Mouse (Mus musculus) thymus, postnatal 10 days (tissue): ENCODE data around the gene Capn15.

ENCODE experiments used
- DNase-seq, 2 experiments: peaks; one replicate each; pipeline ENCODE4 v3.0.0; 2021; ENCODE audit warnings: low spot score in 2 of 2

Gene Capn15

DNA sequence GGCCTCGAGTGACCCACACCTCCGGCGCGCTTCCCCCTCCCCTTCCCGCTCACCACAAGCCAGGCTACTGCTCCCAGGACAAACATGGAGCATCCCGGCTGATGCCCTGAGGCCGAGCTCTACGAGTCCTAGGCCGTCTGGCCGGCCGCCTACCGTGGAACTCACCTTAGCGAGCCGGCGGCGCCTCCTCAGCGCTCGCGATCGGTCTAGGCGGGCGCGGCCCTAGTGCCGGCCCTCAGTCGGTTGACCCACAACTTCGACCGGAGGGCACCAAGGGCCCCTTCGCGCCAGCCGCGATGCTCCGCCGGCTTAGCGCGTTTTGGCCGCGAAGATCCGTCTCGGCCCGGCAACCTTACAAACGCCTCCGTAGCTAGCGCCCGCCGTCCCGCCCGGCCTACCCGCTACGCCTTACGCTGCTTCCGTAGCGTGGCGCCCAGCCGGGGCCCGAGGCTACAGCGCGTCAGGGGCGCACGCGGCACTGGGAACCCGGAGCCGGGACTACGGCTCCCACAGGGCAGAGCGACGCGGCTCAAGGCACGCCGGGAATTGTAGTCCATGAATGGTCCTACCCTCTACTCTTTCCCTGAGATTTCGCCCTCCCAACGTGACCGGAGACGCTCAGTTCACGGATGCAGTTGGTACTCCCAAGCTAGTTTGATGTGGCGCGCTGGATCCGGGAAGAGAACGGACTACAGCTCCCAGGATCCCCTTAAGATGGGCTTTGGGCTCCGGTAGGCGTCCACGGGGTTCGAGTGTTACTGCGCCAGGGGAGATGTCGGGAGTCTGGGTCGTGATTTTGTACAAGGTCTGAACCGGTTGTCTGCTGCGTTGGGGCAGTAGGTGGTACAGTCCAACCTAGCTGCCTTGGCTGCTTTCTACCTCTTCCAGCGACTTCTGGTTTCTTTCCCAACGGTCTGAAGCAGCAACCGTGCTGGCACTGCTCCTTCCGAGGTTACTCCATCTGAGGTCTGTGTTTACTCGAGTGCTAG lies at the start of gene Capn15:
TSS of gene Capn15 (minus strand) at position 491 of the 989 bp plus-strand sequence.
- peak; percentile 83 to 89 for DNase-seq

DNA sequence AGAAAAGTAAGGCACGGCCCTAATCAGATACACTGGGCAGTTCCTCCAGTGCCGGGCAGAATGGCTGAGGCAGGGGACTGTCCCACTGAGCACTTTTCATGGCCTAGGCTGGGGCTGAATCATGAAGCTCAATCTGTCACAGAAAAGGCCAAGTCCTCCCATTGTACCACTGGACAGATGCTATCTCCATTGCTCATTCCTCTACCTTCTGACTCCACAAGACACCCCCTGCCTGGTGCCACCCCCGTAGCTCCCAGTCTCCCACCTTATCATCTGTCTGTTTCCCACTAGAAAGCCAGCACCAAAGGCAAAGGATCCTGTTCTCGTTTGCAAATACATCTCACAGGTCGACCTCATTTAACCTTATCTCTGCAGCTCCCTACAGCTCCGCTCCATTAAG lies 46.4 kb upstream of the Capn15 start:
- no peak for DNase-seq

DNA sequence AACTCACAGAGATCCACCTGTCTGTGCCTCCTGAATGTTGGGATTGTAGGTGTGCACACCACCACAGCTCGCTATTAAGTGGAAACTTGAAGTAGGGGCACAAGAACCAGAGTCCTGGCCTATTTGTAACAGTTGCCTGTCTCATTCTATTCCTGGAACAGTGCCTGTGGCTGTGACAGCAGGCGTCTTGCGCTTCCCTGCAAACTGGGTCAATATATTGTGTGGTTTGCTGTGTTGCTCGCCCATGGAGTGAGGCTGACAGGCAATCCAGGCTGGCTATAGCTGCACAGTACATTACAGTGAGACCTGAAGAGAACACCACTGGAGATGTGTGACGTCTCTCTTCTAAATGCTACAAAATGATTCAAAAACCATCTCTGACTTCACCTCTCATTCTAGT lies 46.0 kb upstream of the Capn15 start:
- DNase-seq, result no peak

DNA sequence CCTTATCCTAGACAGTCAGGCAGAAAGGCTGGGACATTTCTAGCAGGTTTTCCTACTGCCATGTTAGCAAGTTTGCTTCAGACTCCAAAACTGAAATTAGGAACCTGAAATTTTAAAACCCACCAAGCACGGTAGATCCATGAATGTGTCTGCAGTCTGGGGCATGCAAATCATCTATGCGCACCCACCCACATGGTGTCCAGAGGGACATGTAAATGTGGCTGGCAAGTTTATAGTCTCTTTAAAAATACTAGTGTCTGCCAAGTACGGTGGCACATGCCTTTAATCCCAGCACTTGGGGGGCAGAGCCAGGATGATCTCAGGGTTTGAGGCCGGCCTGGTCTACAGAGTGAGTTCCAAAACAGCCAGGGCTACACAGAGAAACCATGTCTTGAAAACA lies 42.7 kb upstream of the Capn15 start:
- no peak for DNase-seq

DNA sequence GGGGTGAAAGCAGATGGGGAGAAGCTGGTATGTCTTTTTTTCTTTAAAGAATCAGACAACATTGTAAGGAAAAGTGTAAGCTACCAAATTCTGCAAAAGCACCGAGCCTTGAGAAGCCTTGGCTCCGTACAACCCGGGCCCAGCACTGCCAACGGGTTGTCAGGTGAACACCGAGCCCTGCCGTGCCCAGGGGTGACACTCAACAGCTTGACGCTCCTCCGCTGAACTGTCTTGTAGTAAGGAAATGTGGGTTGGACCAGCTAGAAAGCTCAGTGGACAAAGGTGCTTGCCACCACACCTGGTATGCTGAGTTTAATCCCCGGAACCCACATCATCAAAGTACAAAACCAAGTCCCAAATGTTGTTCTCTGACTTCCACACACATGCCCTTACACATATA lies 39.1 kb upstream of the Capn15 start:
- no peak for DNase-seq

DNA sequence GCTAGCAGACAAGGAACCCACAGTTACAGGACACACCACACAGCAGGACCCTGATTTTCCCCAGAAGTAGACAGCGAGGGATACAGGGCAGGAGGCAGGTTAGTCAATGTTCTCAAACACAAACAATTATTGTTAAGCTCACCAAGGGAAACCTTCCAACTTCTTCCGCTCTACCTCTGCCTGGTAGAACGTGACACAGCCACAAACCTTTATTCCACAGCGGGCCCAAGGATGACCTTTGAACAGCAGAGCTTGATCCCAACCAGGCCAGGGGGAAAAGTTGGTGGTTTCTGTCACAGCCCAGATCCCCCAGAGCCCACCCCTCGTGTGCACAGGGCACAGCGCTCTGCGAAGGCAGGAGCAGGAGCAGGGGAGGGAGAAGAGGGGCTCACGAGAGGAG lies 38.4 kb upstream of the Capn15 start:
- DNase-seq, result no peak

DNA sequence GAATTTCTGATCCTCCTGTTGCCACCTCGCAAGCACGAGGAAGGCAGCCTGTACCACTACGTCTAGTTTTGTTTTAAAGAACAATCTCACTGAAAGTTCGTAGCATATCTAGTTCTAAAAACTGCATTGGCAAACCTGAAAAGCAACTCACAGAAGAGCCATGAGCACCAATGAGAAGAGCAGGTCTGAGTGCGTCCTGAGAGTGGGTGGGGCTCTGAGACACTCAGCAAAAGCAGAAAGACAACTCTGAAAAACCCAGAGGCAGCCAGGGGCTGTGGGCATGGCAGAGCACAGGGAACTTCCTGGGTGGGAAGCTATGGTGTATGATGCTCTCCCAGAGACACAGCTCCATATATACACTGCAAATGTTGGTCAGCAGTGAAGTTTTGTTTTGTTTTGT lies 37.6 kb upstream of the Capn15 start:
- no peak for DNase-seq

DNA sequence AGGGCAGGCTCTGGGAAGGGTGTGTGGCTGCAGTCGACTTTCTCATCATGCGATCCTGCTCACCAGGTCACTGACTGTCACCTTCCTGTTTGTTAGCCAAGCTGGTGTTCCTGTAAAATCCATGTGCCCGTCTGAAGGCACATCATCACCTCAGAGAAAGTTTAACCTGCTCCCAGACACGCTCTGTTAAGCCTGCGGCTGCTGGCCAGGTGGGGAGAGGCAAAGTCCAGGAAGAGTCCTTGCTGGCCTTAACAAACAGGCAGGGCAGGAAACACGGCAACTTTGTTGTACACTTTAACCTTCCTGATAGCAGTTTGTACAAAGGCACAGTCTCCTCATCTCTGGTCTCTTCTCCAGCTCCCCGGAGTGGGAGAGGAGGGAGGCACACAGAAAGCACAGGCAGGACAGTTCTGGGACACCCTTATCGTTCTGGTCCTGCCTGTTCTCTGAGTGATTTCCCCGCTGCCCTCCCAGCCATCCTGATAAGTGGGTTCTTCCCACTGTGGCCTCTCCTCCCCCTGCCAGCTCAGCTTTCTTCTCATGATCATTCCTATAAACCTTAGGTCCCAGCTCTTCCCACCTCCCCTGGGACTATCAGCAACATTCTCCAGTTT lies 36.2 kb upstream of the Capn15 start:
- DNase-seq, result no peak

DNA sequence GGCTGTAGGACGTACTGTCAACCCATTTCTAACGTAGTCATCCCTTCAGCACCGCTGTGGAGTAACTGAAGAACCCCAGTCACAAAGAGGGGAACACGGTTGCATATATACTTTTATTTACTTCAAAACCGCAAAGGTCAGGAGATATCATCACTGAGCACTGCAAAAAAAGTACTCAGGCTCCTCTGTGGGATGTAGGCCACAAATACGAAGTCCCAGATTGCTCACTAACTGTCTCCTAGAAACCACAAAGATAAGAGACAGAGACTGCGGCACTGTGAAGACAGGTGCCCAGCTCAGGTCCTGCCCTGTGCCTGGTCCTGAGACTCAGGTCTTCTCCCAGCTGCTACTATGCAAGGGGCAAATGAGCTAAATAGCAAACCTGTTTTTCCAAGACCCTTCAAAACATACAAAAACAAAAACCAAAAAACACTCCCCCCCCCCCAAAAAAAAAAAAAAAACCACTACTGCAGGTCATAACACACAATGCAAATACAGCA lies 35.3 kb upstream of the Capn15 start:
- no peak for DNase-seq

DNA sequence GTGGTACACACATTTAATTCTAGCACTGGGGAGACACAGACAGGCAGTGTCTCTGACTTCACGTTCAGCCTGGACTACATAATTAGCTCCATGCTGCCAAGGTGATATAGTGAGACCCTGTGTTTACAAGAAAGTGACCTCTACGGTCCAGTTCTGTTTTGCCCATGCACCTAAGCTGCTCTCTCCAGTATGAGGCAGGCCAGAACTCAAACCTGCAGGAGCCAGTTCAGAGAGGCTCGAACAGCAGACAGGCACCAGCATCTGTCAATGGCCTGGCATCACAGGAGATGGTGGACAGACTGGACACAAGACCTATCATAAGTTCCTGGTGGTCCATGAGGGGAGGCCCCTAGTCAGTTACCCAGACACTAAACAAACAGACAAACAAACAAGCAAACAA lies 32.8 kb upstream of the Capn15 start:
- no peak for DNase-seq

DNA sequence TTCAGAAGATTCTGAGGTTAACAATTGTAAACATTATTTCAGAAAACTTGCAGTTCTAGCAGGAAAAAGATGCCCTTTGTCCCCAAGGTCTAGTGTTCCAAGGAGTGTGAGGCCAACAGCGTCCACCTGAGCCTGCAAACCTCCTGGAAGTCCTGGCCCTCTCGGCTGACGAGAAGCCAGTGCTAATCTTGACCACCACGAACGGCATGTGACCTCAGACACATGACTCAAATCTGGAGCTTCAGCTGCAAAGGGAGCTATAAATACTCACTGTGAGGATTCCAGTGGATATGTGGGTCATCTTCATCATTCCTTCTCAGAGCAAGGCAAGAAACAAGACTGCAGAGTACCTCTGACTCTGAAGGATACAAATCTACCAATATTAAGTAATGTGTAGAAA lies 32.4 kb upstream of the Capn15 start:
- DNase-seq, result no peak

DNA sequence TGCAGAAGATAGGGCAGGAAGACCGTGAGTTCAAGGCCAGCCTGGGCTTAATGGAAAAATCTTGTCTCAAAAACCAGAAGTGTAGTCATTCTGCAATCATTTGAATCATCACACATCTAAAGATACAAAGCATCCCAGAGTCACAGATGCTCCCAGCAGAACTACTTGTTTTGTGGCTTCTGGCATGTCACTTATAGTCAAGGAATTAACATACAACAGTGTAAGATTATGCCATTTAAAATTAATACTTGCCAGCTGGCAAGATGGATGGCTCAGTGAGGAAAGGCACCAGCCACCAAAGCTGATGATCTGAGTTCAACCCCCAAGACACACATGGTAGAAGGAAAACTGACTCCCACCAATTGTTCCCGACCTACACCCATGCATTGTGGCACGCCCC lies 31.4 kb upstream of the Capn15 start:
- DNase-seq, result no peak

DNA sequence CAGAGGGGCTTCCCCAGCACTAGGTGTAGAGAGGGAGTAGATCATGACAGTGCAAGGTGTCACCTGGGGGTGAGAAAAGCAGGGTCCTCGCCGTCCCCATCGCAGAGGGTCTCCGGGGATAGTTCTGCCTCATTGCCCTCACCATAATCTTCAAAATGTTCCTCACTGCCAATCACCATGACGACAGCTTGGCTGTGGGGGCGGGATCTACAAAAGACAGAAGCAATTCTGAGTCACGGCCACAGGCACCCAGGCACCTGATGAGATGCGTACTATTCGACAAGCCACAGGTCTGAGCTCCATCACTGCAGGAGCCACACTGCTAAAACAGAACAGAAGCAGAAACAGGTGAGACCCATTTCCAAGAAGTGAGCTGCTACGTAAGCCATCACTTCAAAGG lies 28.1 kb upstream of the Capn15 start:
- no peak for DNase-seq

DNA sequence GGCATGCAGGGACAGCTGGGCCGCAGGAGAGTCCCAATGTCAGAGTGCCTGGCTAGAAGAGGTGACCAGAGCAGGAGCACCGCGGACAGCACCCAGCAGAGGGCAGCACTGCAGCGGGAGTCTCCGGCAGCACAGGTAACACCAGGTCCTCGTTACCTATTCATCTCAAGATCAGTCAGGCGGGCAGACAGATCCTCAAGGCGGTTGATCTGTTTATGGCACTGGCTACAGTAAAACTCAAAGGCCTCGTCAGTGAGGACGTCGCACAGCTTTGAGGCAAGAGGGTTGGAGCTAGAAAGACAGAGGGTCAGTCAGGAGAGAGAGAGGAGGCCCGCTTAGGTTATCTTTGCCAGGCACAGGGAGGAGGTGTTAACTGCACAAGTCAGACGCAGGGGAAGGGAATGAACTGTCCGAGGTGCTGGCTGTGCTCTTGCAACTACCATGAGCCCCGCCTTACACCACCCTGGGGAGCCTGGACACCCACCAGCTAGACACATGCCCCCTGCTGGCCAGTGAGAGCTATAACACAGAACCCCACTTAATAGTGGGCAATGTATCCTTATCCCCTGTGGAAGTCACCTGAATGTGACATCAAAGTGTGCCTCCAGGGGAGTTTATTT lies 26.4 kb upstream of the Capn15 start:
- DNase-seq, result peak; percentile 43 to 80

DNA sequence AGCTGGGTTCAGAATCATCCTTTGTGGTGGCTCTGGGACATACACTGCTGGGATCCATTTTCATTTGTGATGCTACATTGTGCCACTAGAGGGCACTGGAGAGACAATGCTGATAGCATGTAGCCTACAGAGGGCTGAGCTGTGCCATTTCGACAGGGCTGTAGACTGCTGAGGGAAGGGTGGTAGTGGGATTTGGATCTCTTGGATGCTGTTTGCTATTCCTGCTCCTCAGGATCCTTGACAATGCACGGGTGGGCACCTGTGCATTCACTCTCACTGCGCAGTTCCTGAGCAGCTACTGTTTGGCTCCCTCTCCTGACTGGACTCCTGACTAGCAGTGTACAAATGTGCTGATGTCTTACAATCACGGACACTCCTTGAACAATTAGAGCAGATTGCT lies 23.9 kb upstream of the Capn15 start:
- peak; percentile 55 to 81 for DNase-seq

DNA sequence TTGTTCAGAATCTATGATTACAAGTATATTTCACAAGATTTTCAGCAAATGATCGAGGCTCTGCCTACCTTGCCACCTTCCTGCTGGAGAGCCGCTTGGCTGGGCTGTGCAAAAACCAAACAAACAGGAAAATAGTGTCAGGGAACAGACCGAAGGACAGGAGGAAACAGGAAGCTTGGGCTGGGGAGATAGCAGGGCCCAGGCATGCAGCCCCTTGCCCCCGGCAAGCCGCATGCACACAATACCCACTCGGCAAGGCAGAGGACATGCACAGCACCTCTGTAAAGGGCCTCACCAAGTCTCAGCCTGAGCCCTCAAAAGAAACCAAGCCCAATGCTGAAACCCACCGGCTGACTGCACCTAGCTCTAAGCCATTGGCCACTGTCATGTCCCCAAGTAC lies 23.2 kb upstream of the Capn15 start:
- DNase-seq, result no peak

DNA sequence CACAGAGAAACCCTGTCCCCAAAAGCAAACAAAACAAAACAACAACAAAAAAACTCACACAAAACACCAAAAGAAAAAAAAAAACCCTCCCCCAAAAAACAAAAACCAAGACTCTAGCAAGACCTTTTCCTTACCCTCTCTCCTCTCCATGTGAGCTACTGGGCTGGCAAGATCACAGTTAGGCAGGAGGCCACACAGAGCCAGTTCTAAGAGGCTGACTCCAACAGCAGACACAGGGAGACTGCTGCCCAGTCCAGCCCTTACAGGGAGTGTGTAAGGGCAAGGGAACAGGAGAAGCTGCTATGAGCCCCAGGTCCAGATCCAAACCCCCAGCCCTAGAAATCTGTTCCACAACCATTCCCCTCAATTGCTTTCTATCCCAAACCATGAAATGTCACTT lies 22.7 kb upstream of the Capn15 start:
- no peak for DNase-seq

DNA sequence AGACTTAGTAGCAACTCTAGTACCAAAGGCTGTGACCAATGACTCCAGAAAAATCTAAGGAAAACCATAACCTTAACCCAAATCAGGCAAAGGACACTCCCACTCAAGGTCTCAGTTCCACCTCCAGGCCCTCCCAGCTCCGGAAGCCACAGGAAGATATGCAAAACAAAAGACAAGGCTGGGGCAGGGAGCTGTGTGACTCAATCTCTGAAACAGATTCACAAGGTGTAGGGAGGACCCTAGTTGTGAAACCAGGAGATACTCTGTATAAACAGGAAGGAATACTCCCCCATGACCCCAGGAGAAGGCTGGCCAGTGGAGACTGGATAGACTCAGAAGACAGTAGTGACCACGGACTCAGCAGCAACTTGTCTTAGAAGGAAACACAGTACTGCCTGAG lies 22.1 kb upstream of the Capn15 start:
- no peak for DNase-seq

DNA sequence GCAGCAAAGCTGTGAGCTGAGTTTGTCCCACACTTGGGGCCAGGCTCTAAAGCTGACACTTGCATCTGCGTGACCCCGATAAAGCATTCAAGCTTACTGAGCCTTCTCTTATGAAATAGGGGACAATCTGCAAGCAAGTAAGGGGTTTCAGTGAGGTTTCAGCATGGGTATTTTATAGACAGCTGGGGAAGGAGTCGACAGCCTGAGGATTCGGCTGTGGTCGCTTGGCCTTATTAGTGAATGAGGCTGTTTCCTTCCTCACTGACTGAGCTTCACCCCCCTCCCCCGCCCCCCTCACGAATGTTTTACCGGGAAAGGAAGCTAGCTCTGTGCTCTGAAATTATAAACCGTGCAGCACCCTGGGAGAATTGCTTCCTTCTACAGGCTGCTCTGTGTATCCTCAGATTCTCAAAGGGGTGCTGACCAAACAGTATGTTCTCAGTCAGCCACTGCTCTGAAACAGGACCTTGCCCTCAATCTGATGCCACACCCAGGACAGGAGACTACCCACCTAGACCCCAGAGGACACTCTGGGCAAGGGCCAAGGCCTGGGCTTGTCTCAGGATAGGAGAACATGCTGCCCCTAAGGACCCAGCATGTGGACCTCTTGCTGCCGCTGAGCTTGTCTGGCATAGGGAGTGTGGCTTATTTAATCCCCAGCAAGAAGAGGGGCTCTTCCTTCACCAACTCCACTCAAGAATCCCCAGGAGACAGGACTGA lies 20.3 kb upstream of the Capn15 start:
- DNase-seq, result no peak

DNA sequence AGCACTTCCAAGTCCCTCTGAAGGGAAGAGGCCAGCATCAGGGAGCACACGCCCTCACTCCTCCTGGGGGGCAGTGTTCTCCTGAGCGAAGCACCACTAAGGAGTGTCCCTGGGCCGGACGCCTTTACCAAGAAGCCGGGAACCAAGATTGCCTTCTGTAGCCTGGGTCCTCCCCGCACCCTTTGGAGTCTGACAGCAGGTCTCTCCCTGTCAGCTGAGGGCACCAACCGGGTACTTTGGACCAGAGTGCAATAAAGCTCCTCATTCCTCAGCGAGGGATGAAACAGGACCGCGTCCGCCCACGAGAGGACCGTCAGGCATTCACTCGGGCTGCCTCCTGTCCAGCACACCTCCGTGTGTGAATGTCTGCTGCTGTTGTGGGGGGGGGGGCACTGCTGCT lies 19.1 kb upstream of the Capn15 start:
- no peak for DNase-seq

DNA sequence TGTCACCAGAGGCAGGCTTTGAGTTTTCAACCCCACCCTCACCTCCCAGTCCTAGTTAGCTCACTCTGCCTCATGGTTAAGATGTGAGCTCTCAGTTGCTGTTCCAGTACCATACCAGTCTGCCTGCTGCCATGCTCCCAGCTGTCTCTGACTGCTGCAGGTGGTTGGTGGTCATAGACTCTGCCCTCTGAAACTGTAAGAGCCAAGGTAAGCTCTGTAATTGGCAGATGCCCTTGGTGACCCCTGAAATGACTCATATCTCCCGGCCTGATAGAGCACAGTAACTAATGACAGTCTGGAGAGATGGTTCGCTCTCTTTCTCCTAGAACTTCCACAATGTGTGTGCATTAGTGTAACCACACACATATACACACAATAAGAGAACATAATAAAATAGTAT lies 18.3 kb upstream of the Capn15 start:
- DNase-seq, result no peak

DNA sequence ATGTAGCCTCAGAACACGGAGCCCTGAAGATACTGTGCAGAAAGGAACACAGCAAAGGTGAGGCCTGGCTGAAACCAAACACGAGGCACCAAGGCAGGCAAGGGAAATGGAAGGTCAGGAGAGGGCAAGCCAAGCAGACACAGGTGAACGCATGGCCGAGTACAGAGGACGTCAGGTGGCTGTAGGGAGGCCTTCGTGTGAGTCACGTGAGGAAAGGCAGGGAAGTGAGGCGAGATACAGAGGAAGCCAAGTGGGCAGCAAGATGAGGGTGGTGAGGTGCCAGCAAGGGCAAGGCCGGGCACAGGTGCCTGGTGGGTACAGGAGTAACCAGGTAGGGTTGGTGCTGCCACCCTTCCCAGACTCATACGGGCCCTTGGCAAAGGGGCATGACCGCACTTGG lies 12.8 kb upstream of the Capn15 start:
- no peak for DNase-seq
